Mouse (Mus musculus) liver, embryonic 18 days (tissue): ENCODE results near the gene Gabrr2. TPM values are rescaled to one million over a fixed set of nuclear protein-coding genes. Genes with fewer than 3 reads are reported as not detected.

Source experiments
- polyA plus RNA-seq: library from polyadenylated mRNA; depleted of rRNA; stranded (reverse); fragments of >200 nt; gene quantifications from 2 replicates; pipeline ENCODE4 v1.2.3, GENCODE M21; 2012; rRNA removed

The Gabrr2 gene
- 0.05 TPM in 2 replicates for polyA plus RNA-seq

DNA sequence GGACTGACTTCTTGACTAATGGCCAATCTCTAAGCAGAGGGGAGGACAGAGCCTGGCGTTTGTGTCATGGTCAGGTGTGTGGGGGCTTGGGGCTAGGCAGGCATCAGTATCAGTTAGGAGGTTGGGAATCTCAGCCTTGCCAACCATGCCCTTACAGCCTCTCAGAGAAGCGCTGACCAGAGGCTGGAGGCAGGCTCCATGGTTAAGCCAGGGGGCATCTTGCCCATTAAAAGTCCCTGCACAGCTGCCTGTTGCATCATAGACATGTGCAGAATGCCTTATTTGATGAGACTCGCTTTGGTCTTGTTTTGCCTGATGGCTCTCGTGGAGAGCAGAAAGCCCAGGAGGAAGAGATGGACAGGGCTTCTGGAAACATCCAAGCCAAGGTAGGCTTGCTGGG is at the start of gene Gabrr2:
Gene Gabrr2 (plus strand): TSS at position 19 of the 400 bp plus-strand sequence.

DNA sequence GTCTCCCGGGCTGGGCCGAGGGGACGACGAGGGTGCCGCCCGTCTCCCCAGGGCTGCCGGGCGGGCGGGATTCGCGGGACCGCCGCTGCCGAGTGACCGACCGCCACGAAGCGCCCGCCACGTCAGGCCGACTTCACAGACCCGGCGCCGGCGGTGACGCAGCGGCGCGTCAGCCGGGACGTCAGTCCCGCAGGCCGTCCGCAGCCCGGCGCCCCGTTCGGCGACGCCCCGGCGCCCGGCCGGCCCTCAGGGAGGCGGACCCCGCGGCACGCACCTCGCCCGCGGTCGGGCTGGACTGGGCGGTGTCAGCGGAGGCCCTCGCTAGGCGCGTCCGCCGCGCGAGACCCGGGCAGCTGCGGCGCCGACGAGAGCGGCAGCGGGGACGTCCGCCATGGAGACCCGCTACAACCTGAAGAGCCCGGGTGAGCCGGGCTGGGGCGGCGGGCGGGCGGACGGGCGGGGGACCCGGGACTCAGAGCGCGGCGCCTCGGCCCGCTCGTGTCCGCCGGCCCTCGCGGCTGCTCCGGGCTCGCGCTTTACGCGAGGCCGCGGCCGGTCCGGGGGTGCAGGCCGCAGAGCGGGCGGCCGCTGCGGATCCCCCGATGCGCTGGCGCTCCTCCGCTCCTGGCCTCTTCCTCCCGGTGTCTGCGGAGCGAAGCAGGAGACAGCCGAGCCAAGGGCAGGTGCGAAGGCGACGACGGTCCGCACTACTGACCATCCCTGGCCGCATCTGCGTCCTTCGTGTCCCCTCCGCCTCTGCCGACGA is 31.4 kb upstream of the Gabrr2 start, which contains the start of gene Ube2j1:
Gene Ube2j1 (plus strand): TSS at position 222 of the 766 bp plus-strand sequence.

DNA sequence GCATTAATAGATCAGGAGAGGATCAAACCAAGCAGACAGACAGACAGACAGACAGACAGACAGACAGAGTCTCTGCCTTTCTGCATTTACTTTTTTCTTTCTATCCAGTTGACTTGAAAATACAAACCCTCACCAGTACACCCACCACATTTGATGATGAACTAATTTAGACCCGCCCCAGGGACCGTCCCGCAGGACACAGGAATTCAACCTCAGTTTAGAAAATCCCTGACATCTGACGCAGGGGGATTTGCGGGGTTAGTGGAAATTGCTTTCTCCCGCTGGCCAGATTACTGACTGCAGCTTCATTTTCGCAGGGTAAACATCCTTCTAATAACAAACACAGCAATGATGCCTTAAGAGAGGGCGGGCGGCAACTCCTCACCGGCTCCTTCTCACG is 69.4 kb downstream of the Gabrr2 start, which contains the start of gene Gabrr1:
Gene Gabrr1 (plus strand): TSS at position 301 of the 400 bp plus-strand sequence.

Other genes with a start within 250 kb of the Gabrr2 start
- gene Ankrd6, start 112.2 kb upstream of the Gabrr2 start, polyA plus RNA-seq, result 0.45 and 0.53 TPM in 2 replicates
- 0.85 and 1.0 TPM in 2 replicates for gene Rragd, start 80.0 kb upstream of the Gabrr2 start, polyA plus RNA-seq
- 11.7 and 12.4 TPM in 2 replicates for gene Ube2j1, start 31.6 kb upstream of the Gabrr2 start, polyA plus RNA-seq
- not detected in 2 replicates for gene Gabrr1, start 69.5 kb downstream of the Gabrr2 start, polyA plus RNA-seq
- 0.03 and 0.10 TPM in 2 replicates for gene Pm20d2, start 126.7 kb downstream of the Gabrr2 start, polyA plus RNA-seq
- gene Srsf12, start 146.0 kb downstream of the Gabrr2 start, polyA plus RNA-seq, result 0.08 and 0.10 TPM in 2 replicates
- 38.2 and 39.8 TPM in 2 replicates for gene Pnrc1, start 227.2 kb downstream of the Gabrr2 start, polyA plus RNA-seq
- gene Rngtt, start 247.3 kb downstream of the Gabrr2 start, polyA plus RNA-seq, result 2.7 and 2.8 TPM in 2 replicates